Mouse (Mus musculus) gastrocnemius, postnatal 14 days (tissue): Measurements from ENCODE around the gene Tsr1. TPM values are rescaled to one million over a fixed set of nuclear protein-coding genes. Genes with fewer than 3 reads are reported as not detected.
A peak's percentile ranks its signal among the peaks of the same experiment; 100 is the strongest.

Experiments used
- DNase-seq: peaks from one replicate; pipeline ENCODE4 v3.0.0; 2021; ENCODE audit warnings: mixed read lengths
- intact Hi-C: fragments of 180-260 bp; cut with DNase I; formaldehyde crosslinking; loops from one replicate; pipeline ENCODE4 v1.15.1; 2025; ENCODE audit warnings: low total_unique reads
- long read RNA-seq, 2 experiments: library from polyadenylated mRNA; stranded (forward); transcript quantifications; one replicate each; pipeline ENCODE4 v2.0.0; 2021
- total RNA-seq, 2 experiments: library from RNA; stranded (reverse); gene quantifications; 2 replicates each; pipeline ENCODE4 v1.2.3; 2021

Tsr1 gene
- total RNA-seq: 10 to 100 TPM; 20.9 to 25.4 TPM
- long read RNA-seq, experiment 1, transcript Tsr1-201 (15 exons, 3,389 nt): major isoform, 13 of 18 reads
- long read RNA-seq, experiment 1, partial matches to known transcripts: 4 of 18 reads
- long read RNA-seq, experiment 1, other reads (novel, unspliced or antisense): 1 of 18 reads
- long read RNA-seq, experiment 2, transcript Tsr1-201 (15 exons, 3,389 nt): major isoform, 19 of 21 reads
- long read RNA-seq, experiment 2, partial matches to known transcripts: 1 of 21 reads
- long read RNA-seq, experiment 2, other reads (novel, unspliced or antisense): 1 of 21 reads

DNA sequence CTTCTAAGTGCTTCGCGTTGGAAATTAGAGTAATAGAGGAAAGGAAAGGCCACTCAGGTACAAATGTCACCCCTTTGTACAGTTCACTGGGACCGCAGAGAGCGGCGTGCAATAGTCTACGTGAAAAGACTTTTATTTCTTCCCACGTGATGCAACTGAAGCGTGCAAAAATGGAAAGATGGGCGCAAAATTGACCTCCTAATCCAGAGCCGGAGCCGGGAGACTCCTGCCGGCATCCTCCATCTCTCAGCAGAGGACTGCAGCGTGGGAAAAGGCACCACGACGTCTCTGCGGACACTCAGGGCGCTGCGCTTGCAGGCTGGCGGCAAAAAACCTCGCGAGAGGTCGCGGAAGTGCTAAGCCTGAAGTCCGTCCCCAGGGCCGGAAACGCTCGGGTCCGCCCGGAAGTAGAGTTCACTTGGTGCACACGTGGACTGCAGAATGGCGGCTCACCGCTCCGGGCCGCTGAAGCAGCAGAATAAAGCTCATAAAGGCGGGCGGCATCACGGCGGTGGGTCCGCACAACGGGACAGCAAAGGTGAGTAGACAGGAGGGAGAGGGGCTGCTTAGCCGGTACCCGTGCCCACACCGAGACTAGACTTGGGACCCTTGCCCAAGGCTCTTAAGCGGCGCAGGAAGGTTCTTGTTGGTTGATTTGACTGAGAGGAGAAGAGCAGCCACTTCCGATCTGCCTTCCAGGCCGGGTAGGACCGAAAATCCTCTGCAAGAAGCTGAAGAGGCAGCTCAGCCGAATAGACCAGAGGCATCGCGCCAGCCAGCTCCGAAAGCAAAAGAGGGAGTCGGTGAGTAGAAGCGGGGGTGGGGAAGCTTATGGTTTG, at the start of gene Tsr1:
Tsr1 (plus strand) TSS at position 394 of the 839 bp plus-strand sequence.
- peak; percentile 93 for DNase-seq
- intact Hi-C loops: no loop called here

DNA sequence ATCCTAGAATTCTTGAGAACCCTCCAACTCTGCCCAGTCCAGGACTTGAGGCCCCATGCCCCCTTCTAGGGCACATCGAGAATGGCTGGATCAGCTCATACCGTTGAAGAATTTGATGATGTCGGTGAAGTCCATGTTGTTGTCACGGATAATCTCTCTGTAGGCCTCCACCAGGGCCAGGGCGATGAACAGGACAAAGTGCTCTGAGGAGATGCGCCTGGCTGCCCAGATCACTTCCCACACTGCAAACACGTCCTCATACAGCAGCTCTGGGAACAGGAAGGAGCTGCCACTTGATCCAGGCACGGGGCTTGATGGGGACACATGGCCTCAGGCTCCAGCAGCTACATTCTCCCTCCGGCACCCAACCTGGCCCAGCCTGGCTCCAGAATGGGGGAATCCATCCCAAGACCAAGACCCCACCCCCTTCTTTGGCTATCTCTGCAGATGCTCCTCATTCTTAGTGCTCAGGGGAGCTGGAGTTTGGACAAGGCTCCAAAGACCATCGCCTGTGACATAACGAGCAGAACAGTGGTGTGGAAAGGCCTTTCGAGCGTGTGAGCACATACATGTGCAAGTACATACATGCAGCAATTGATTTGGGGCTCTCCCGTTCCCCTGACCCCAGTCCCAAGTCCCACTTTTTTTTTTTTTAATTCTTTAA, 46.7 kb upstream of the Tsr1 start:
- intact Hi-C loops: no loop called here
- no peak for DNase-seq

DNA sequence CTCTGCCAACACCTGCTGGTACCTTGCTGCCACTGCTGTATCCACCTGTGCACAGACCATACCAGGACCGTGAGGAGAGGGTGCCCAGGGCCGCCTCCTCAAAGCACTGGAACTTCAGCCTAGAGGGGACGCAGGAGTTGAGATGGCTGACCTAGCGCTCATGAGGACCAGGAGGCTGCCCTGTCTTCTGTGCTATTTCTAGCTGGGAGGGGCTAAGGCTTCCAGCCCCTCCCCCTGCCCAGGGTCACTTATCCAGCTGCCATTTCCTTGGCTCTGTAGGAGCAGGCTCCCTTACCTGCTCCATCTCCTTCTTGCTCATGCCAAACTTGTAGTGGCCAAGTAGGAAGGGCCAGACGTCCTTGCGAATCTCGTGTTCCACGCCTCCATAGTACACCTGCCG, 40.1 kb upstream of the Tsr1 start:
- intact Hi-C loops: no loop called here
- no peak for DNase-seq

DNA sequence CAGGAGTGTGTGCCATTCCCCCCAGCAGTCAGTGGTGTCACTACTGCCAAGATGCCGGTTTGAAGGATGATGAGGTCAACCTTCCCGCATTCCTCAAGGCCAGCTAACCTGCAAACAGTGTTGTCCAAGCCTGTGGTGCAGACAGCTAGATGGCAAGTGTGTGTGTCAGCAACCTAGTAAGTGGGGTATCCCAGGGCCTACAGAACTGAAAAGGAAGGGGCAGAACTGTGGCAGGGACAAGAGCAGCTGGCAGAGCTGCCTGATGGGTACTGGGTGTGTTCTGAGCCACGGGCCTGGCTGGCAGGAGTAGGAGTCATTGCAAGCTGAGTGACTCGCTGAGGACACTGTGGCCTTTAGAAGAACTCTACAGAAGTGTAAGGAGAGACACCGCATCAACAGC, 35.7 kb upstream of the Tsr1 start:
- DNase-seq: no peak
- intact Hi-C loops: no loop called here

DNA sequence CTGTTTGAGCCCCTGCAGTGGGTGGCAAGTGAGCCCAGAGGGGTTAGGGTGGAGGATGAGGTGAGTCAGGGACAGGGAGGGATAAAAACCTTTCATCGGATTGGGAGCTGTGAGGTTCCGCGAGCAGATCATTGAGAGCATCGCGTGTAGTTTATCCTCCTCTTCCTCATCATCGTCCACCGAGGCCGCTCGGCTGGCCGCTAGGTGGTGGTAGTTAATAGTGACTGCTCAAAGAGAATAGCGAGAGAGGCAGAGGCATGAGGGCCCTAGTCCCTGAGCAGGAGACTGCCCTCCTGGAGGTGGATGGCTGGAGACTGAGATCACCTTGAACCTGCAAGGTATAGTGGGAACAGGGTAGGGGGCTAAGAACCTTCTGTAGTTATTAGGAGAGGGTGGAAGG, 34.4 kb upstream of the Tsr1 start:
- intact Hi-C loops: no loop called here
- DNase-seq: no peak

DNA sequence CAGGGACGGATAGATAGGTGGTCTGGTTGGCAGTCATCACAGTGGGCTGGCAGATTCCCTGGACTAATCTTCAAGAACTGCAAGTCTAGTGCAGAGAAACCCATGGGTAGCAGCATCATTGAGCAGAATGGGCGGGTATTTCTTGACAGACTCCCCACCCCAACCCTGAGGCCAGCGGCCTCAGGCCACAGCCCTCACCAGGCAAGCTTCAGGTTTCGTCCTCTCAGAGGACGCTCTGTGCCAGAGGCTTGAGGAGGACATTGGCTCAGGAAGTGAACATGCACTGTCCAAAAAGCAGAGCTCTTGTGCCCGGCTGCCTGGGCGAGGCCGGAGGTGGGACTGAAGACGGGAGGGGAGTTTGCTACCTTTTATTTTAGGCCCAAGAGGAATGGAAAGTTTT, 33.5 kb upstream of the Tsr1 start:
- no peak for DNase-seq
- intact Hi-C loops: no loop called here

DNA sequence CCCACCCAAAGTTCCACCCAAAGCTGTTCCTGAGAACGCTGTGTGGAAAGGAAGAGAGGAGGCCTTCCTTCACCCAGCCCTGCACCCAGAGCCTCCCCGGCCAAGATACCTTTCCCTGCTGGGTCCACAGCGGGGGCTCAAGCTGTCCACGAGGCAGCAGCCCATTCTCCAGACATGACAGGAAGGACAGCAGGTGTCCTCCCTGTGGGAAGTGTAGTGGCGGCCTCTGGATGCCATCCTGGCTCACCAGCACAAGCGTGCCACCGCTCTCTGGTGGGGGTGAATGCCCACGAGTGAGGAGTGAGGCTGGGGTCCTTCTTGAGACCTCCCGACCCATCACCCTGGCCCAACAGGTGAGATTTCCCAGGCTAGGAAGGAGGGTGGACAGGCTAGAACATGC, 32.6 kb upstream of the Tsr1 start:
- DNase-seq: no peak
- intact Hi-C loops: no loop called here

DNA sequence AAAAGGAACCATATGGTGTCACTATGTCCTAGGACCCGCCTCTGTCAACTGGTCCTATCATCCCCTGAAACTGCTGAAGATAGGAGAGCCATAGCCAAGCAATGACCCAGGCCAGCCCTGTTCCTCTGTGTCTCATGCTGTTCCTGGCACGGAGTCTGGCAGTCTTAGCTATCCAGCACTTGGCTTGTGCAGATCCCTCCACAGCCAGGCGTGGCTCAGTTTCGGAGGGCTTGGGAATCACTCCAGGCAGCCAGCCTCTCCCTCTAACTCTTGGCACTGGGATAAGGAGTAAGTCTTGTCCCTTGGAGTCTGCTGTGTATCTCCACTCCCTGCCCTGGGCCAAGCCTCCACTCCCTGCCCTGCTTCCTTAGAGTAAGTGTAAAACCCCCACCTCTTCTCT, 31.2 kb upstream of the Tsr1 start:
- intact Hi-C loops: no loop called here
- DNase-seq: peak; percentile 94

DNA sequence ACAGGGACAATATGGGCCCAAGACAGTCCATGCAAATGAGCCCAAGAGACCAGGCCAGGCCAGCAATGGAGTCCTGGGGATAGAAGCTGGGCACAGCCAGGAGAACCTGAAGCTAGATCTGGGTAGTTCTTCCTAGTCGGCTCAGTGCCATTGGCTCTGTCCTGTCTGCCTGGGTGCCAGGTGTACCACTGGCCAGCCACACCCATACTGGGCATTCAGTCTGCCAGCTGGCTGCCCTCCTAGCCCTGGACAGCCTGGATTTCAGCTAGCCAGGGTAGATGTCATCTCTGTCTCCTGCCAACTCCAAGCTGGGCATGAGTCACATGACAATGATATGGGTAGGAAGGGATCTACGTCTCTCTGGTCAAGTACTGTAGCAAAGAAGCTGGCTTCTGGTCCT, 30.7 kb upstream of the Tsr1 start:
- peak; percentile 88 for DNase-seq
- intact Hi-C loops: no loop called here

DNA sequence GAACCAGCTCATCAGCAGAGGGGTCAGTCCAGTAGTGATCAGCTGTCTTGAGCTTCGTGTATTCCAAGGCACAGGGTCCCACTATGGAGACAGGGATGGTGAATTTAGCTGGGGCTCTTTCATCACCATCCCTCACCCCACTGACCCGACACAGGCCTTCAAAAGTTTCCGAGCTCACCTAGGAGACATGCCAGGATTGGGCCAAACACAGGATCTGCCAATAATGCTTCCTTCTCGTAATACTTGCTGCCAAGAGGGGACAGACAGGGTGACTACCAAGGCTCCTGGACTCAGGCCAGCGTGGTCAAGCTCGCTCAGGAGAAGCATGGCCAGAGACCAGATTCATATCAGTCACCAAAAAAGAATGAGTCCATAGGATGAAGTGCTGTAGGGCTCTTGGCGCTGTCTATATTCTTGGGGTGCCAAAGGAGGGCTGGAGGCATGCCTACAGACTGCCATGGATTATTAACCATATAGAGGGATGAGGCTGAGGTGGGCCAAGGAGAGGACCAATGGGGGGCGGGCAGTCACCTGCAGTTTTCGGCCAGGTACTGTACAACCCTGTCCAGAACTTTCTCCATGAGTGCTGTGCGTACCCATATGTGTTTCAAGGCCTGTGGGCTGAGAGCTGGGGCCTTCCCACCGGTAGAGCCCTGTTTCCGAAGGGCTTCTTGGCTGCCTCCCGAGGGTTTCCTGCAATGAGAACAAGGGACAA, 29.7 kb upstream of the Tsr1 start:
- intact Hi-C loops: no loop called here
- no peak for DNase-seq

DNA sequence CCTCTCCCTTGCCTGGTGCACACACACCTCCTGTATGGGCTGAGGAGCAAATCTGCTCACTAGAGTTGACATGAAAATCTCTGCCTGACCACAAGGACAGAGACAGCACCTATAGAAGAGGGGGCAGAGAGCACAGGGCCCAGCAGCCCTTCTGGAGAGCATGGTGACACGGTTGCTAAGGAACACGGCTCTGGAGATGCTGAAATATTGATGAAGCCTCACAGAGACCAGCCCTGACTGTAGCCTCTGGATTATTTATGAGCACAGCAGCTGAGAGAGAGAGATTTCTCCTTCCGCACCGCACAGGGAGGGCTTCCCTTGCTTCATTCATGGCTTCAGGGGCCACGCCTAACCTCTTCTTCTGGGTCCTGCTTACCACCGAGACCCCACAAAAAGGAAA, 28.3 kb upstream of the Tsr1 start:
- no peak for DNase-seq
- intact Hi-C loops: no loop called here

DNA sequence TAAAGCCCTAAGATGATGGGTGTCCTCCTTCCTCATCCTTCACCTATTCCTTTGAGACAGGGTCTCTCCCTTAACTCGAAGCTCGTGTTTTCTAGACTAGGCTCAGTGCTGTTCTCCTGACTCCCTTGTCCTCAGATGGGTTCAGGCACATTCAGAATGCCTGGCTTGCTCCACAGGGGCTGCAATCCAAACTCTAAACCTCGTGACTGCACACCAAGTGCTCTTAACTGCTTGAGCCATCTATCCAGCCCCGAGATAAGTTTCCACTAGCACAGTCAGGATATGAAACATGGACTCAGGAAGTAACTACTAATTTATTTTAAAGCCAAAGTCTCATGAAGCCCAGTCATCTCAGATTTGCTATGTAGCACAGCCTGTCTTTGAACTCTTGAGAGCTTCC, 27.3 kb upstream of the Tsr1 start:
- intact Hi-C loops: no loop called here
- DNase-seq: peak; percentile 51

DNA sequence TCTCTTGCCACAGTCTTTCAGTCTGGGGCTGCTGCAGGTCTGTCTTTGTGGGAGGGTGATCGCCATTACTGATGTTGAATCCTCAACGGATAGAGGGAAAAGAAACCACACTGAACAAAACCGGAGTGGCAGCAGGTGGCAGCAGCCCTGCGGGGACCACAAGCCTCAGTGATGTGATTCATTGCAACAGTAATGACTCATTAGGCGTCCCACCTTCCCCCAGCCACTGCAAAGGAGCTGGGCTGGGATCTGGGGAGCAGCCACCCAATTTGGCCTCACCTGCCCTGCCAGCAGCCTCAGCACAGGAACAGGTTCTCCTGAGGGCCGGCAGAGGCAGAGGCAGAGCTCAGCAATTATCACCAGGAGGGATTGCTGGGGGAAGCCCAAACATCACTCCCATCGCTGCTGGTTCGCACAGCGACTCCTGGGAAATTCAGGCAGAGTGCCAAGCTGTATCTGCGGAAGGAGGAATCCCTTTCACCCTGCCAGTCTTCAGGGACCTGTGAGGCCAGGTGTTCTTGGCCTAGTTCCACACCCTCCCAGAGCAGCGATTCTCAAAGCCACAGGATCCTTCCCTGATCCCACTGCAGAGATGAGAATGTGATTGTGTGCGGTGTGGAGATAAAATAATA, 26.8 kb upstream of the Tsr1 start:
- no peak for DNase-seq

DNA sequence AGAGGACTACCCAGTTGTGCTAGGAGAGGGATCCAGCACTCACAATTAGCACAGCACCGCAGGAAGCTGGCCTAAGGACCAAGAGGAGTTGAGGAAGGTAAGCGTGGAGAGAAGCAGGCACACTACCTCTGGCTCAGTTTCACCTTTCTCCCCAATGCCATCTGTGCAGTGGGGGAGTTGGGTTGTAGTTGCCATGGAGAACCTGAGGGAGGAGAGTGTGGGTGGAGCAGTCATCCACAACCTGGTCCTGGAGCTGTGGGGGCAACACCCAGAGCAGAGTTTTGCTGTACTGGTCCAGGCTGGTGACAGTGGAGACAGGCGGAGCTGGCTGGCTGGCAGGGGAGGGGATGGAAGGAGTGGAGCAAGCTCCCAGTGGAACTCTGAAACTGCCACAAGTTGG, 23.2 kb upstream of the Tsr1 start:
- intact Hi-C loops: no loop called here
- DNase-seq: no peak

More for the DNA sequence above, 26.8 kb upstream of the Tsr1 start:
- intact Hi-C loops: no loop called here

DNA sequence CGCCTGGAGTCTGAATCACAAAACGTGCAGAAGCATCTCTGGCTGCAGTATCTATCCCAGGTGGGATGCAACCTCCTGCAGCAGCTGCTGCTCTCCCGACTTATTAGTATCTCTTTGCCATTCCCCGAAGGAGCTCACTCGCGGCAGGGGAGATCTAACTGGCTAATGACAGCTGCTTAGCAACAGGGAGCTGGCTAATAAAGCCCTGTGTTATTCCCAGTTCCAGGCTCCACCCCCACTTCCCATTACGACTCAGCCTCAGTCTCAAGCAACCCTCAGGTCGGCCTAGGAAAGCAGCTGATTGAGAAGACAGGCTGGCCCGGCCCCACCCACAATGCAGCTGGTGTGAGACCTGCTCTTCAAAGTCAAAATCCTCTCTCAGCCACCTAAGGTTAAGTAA, 21.1 kb upstream of the Tsr1 start:
- peak; percentile 60 for DNase-seq
- intact Hi-C loops: no loop called here

DNA sequence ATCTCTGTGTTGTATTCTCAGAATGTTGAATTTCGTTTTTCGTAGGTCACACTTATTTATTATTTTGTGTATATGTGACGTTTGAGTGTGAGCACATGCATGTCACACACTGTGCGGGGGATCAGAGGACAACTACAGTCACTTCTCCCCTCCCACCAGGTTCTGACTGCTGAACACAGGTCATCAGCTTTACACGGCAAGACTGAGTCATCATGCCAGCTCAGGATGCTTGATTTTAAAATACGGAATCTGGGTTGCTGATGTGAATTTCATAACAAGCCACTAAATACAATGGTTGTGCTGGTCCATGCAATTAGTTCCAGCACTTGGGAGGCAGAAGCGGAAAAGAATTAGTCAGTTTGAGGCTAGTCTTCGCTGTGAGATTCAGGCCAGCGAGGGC, 16.9 kb upstream of the Tsr1 start:
- intact Hi-C loops: no loop called here
- DNase-seq: no peak

DNA sequence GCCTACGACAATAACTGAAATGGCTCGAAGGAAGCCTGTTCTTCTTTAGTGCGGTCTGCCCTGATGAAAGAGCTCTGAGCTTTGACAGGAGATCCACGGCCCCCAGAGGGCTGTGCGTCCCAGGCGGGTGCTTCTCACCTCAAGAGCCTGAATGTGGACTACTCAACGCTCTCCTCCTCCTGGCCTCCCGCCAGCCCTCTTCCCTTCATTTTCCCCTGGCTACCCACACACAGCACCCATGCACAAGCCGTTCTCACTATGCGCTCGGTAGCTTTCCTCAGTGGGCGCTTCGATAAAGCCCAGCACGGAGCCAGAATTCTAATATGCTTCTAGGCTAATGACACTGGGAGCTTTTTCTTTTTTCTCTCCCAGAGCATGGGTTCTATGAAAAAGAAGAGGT, 15.9 kb upstream of the Tsr1 start:
- DNase-seq: no peak
- intact Hi-C loops: no loop called here

DNA sequence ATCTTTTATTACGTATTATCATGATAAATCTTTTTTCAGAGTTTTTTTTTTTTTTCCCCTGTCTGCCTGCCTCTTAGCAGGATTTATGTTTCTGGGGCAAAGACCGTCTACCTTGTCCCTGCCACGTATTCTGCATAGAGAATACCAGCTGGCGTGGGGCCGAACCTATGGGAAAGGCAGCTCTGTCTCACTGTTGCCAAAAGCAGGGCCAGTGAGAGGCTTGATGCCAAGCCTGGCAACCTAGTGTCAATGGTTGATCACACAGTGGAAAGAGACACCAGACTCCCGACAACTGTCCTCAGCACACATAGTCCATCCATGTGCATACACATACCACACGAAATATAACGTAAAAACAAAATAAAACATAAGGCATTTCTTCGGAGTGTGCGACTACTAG, 14.8 kb upstream of the Tsr1 start:
- DNase-seq: no peak
- intact Hi-C loops: no loop called here

DNA sequence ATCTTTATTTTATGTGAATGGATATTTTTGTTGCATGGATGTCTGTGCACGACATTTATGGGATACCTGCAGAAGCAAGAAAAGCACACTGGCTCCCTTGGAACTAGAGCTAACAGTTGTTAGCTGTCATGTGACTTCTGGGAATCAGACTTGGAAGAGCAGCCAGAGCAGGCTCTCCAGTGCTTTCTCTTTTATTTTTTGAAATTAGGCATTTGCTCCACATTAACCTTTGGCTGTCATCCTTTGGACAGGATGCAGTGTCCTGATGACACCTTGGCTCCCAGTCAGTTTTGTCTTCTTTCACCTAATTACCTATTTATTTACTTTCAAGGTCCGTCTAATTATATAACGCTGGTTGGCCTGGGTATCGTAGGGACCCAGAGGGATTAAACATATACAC, 3.3 kb upstream of the Tsr1 start:
- no peak for DNase-seq

More for the DNA sequence above, 3.3 kb upstream of the Tsr1 start:
- intact Hi-C loops: no loop called here
